Comparison of ENCODE assay signal across 8 mouse cellular contexts in the genomic region with DNA sequence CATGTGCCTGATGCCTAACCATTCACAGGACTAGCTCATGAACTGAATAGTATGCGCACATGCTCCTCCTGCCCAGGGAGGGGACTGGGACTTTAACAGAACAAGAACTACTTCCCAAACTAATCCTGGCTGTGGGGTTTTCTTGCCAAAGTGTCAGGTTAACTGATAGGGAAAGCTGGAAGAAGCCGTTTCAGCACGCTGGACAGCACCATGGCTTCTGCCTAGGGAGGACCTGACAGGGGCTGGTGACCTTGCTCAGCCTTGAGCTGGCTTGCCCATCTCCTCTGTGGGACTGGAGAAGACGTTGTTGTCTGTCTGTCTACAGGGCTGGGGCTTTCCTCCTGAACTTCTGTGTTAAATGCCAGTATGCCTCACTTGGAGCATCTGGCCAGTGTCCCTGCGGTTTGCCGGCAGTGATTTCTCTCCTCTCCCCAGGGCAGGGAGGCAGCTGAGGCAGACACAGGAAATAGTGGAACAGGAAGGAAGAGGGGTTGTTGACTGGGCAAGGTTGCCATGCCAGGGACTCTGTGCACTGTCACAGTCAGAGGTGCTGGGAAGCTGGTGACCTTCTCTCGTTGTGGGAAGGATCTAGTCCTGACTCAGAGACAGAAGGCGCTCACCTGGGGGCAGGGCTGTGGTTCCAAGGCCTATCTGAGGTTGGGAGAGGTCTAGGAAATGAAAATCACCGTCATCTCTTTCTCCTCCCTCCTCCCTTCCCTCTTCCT.
DNase-seq lines count a peak whose midpoint lies in the region; ATAC-seq lines count a peak whose summit lies in the region.

No protein-coding gene starts in this region.

- ATAC-seq in cerebellum, adult (ENCODE audit: insufficient number of reproducible peaks, low FRiP score, low TSS enrichment) = peak; percentile 74

- DNase-seq in cerebellum, postnatal 4 days (ENCODE audit: low spot score in 2 of 2) = no peak
- DNase-seq in 3T3-L1 (ENCODE audit: low read depth, low spot score) = peak; percentile 79
- DNase-seq in brain, adult 2 months (ENCODE audit: low read depth, low spot score) = peak; percentile 88
- DNase-seq in gastrocnemius, postnatal 10 days = peak; percentile 77
- DNase-seq in lung, adult 18-20 months = peak; percentile 6
- peak; percentile 45 for DNase-seq in thymus, postnatal 0 days (ENCODE audit: low spot score)
- DNase-seq in frontal cortex, adult 2 months (ENCODE audit: extremely low spot score in 1 of 2, low spot score in 1 of 2) = no peak

Comparison
In these comparisons a context has a peak if more than half of its experiments do, and no peak if none do; other contexts are left out.
1. DNase-seq: peak in 3T3-L1 (single experiment), brain, adult 2 months (single experiment), gastrocnemius, postnatal 10 days (single experiment), lung, adult 18-20 months (2 of 2) and thymus, postnatal 0 days (single experiment); none in cerebellum, postnatal 4 days (0 of 2) and frontal cortex, adult 2 months (0 of 2).